Mouse (Mus musculus) lung, adult 10 weeks (tissue): ENCODE measurements around the gene Gm10260. TPM values are rescaled to one million over a fixed set of nuclear protein-coding genes. Genes with fewer than 3 reads are reported as not detected.

Source experiments
- polyA plus RNA-seq: library from polyadenylated mRNA; stranded (reverse); fragments of 350-450 nt; fragmentation: Illumina TruSeq; extraction: RNeasy Lipid Tissue Mini Kit (QIAGEN cat#74804); gene quantifications from one replicate; pipeline ENCODE4 v1.2.3, GENCODE M21; 2014; ENCODE audit warnings: low read depth, low replicate concordance; ENCODE audit not compliant: insufficient read depth

Gm10260 gene
- 5.4 TPM for polyA plus RNA-seq

GRCm38 (mm10) chr13:97760532-97760931, at the start of gene Gm10260:
TSS of gene Gm10260 (minus strand) at chr13:97760632.

